Mouse (Mus musculus): ENCODE measurements around the gene Catsperz.
A peak's percentile ranks its signal among the peaks of the same experiment; 100 is the strongest.

Catsperz gene

GRCm38 (mm10) chr19:6922901-6923735 lies 2.1 kb downstream of the Catsperz start:
- no peak for DNase-seq

- DNase-seq: peak; percentile 100
These were observed 3.3 kb downstream of the Catsperz start, which contains the start of gene Esrra for GRCm38 (mm10) chr19:6921647-6922567. TSS of gene Esrra (minus strand) at chr19:6921813.

- DNase-seq: peak; percentile 76
These were observed 4.2 kb downstream of the Catsperz start for GRCm38 (mm10) chr19:6920741-6921636.

DNA sequence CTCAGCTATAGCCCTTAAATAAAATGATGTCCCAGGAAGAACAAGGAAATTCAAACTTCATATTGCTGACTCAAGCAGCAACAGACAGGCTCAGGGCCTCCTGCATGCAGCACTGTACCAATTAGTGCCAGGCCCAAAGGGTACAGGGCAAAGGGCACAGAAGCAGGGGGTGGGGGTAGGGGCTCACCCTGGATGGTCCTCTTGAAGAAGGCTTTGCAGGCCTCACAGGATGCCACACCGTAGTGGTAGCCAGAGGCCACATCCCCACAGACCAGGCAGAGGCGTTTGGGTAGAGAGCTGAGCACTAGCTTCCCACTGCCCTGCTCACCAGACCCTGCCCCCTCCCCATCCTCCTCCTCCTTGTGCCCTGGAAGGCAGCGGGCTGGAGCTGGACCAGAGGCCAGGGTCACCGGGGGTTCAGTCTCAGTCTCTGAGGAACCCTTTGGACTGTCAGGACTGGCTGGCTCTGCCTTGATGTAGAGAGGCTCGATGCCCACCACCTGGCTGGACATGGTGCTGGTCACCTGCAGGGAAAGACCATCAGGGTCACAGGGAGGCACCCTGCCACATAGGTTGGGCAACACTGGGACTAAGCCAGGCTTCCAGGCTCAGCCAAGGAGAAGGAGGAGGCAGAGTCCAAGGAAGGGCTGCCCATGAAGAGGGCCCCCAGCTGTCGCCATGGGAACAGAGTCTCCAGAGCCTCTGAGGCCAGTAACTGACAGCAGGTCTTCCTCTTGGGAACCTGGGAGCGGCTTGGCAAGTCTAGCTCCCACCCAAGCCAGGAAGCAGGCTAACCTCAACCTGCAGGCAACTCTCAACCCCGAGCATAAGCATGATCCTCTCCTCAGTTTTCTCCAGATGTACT lies 5.1 kb downstream of the Catsperz start:
- DNase-seq: peak; percentile 89

DNA sequence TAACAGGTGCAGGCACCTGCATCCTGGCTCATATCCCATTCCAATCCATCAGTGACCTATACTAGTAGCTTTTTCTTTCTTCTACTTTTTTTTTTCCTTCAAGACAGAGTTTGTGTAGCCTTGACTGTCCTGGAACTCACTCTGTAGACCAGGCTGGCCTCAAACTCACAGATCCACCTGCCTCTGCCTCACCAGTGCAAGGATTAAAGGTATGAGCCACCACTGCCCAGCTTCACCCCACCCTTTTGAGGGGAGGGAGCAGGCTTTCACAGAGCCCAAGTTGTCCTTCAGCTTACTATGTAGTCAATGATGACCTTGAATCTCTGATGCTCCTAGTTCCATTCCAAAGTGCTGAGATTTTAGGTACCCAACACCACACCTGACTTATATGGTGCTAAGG lies 5.7 kb downstream of the Catsperz start:
- DNase-seq: no peak

DNA sequence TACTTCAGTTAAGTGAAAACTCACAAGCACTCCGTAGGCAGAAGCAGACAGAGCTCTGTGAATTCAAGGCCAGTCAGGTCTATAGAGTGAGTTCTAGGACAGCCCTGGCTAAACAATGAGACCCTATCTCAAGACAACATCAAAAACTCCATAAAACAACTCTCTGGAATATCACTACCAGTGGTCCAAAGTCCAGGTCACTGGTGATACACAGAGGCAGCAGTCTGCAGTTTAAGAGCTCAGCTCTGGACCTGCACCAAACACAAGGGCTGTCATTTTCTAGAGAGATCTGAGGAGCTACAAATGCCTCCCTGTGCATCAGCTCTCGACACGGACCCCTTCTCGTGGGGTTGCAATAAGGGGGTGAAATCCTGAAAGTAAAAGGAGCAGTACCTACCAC lies 6.9 kb downstream of the Catsperz start:
- DNase-seq: peak; percentile 59

DNA sequence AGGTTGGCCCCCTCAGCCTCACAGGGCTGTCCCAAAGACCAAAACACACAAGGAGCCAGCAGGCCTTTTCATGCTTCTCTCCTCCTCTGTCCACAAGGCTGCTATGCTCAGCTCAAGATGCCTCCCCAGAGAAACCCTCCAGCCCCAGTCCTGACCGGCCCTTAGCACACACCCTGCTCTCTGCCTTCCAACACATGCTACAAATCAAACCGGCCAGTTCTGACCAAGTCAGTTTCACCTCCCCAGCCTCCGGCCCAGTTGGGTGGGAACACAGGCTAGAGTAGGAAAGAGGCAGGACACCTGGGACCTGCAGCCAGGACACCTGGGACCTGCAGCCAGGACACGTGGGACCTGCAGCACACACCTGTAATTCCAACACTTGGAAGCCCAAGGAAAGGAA lies 8.7 kb downstream of the Catsperz start:
- no peak for DNase-seq

DNA sequence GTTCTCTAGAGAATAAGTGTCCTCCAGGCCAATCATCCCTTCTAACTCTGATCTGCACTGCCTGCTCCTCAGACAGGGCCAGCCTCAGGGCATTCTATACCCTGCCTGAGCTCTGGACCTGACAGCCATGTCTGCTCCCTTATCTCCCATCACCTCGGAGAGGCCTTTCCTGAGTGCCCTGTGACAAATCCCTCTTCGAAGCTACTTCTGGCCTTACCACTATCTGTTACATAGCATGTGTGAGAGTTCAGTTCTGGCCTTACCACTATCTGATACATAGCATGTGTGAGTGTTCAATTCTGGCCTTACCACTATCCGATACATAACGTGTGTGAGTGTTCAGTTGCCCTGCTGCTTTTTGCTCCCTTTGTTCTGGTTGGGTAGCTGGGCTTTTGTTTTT lies 9.9 kb downstream of the Catsperz start:
- no peak for DNase-seq

DNA sequence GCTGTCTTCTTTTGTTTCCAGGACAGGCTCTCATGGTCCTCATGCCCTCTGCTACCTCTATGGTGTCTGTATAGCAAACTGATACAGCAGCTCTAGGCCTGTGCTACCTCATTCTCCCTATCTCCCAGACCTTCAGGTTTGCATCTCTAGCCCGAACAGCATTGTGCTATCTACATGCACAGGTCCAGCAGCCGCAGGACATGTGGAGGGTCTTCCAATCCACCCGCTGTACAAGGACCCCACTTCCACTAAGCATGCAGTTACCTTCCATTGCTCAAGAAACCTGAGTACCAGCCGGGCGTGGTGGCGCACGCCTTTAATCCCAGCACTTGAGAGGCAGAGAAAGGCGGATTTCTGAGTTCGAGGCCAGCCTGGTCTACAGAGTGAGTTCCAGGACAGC lies 10.6 kb downstream of the Catsperz start:
- DNase-seq: no peak

DNA sequence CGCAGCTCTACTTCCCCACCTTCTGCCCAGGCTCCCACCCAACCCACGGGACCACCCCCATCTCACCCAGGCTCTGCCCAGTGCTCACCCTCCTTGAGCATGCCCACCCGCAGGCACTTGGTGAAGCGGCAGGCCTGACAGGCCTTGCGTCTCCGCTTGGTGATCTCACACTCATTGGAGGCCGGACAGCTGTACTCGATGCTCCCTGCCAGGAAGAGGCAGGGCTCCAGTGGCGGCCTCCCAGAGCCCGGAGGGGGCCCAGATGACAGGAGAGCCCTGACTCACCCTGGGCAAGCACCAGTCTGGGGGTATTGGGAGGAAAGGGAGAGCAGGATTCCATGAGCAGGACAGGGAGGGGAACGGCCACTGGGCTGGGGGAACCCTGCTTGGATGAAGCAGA lies 11.2 kb downstream of the Catsperz start:
- no peak for DNase-seq

DNA sequence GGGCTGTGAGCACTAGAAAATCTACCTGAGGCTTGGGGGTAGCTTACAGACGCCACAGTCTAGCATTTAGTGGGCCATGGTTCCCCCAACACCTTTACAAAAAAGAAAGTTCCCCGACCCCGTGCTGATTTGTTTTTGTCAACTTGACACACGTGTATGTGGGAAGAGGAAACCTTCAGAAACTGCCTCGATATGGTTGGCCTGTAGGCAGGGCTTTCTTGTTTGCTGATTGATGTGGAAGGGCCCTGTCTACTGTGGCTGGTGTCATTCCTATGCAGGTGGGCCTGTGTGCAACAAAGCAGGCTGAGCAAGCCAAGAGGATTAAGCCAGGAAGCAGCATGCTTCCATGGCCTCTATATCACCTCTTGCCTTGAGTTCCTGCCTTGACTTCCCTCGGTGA lies 12.1 kb downstream of the Catsperz start:
- no peak for DNase-seq

DNA sequence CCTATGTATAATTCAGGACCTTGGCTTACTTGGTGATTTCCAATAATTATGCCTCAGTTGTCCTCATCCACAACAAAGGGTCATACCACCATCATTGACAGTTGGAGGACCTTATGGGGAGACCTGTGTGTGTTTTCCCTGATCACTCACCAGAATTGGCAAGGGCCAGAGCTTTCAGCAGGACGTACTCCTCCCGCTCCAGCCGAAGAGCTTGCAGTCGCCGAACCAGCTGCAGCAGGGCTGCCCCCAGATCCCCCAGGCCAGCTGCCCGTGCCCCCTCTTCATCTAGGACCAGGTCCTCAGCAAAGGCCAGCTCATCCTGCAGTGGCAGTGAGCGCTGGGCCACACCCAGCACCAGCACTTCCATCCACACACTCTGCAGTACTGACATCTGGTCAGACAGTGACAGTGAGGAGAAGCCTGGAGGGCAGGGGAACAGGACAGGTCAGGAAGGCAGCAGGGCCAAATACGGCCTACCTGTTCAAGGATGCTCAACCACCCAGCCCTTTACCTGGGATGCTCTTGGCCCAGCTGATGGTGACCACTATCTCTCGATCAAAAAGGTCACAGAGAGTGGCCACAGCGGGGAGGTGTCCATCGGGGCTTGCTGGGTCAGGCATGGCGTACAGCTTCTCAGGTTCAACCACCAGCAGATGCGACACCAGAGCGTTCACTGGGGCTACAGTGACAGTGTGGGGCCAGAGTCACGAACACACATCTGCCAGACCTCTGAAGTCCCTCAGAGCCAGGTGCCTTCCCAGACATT lies 12.8 kb downstream of the Catsperz start:
- DNase-seq: no peak

DNA sequence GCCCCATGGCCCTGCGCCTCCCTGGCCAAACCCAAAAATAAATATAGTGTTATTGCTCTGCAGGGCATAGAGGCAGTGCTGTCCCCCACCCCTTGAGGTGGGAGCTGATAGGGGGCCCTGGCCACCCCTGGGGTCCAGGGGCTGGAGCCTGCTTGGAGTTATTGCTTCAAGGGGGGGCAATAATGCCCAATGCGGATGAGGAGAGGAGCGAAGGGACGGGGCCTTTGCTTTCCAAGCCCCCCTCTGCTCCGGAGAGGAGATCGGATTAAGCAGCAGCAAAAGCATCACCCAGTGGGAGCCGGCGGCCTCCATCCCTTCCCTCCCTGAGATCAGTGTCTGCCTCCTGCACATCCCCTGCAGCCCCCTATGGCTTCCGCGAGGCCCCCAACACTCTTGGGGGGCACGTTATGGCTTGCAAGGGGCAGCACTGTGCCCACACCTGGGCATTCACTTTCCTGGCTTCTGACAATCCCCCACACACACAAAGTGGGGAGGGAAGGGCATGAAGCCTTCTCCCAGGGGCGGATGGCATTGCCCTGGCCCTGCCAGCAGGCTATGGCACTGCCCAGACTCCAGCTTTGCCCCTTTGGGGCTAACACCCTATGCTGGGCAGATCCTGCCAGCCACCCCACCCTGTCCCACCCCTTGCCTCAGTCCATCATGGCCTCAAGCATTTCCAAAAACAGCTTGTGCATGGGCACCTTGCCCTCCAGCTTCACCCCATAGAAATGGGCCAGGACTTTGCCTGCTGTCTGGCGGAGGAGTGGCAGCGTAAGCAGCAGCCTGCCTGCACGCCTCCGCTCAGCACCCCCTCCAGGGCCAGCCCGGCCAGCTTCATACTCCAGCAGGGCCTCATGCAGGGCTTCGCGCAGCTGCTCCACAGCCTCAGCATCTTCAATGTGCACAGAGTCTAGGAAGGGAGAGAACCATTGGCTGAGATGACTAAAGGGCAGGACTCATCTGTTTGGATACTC lies 13.8 kb downstream of the Catsperz start:
- DNase-seq: no peak

DNA sequence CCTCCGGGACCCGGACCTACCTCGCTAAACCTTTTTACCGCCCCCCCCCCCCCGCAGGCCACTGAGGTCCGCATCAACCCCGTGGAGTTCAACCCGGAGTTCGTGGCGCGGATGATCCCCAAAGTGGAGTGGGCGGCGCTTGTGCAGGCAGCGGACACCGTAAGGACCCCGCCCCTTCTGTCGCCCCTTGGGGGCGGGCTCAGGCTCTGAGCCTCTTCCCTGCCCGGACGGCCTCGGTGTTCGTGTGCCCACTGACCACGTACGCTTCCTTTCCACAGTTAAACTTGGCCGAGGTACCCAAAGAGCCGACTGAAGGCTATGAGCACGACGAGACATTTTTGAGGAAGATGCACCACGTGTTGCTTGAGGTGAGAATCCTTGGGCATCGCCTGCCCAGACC lies 14.9 kb downstream of the Catsperz start:
- DNase-seq: peak; percentile 71

DNA sequence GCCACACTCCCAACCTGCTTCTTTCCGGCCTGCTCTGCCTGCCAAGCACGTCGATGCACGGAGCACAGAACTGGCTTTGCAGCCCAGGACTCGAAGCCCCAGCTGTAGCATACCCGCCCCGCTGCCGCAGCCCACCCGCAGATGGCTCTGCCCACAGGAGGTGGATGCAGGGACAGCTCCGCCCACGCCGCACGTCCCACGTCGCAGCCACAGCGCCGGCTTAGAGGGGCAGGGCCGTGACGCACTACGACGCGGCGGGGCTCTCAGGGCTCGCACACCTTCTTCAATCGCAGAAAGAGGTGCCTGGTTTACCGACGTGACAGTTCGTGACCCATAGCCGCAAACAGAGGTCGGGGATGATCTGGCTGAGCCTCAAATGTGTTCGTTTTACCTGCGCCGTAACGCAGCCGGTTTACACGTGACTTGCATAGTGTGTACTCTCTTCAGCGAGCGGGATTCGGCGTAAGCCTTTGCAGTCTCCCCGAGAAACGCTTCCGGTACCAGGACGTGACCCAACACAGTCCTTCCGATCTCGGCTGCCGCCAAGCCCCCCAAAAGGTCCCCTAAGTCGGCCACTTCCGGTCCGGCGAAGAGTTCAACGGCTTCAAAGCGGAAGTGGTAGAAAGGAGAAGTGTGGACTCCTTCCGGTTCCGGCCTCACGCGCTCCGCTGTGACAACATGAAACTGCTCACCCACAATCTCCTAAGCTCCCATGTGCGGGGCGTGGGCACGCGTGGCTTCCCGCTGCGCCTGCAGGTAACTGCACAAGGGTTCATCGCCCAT lies 15.5 kb downstream of the Catsperz start, which contains the start of the genes Trmt112 and Prdx5:
Trmt112 (plus strand) TSS at position 192 of the 783 bp plus-strand sequence.
Prdx5 (minus strand) TSS at position 600 of the 783 bp plus-strand sequence.
- peak; percentile 94 for DNase-seq

GRCm38 (mm10) chr19:6909021-6909420 lies 16.2 kb downstream of the Catsperz start:
- DNase-seq: no peak

GRCm38 (mm10) chr19:6907811-6908540 lies 17.2 kb downstream of the Catsperz start:
- DNase-seq: no peak

GRCm38 (mm10) chr19:6907094-6907493 lies 18.1 kb downstream of the Catsperz start:
- DNase-seq: no peak

All from kidney, adult 9 months (tissue).